Mouse (Mus musculus): ENCODE results near the gene Spocd1. TPM values are rescaled to one million over a fixed set of nuclear protein-coding genes. Genes with fewer than 3 reads are reported as not detected.

Gene Spocd1
- polyA plus RNA-seq, 1 experiment from 2014 or later: not detected

- Histone ChIP-seq H3K4me1 (ENCODE audit: control insufficient read depth, insufficient read depth, low read length) (peaks cover 10% of the 10 kb centered on the region; the same call in 1 of the 2 replicates), H3K27me3 (ENCODE audit: control insufficient read depth, insufficient read depth, low read length) (no peaks in the 10 kb centered on the region), H3K4me3 (ENCODE audit: low read length) (no peak overlapping the region), H3K9me3 (ENCODE audit: control insufficient read depth, low read length) (no peaks in the 10 kb centered on the region), H3K4me2 (replicated peaks; ENCODE audit: low read depth, low read length) (no peak overlapping the region), H3K27ac (ENCODE audit: low read depth, low read length) (no peak overlapping the region), H3K36me3 (ENCODE audit: control insufficient read depth, insufficient read depth, low read length) (no peaks in the 10 kb centered on the region), H3K9ac (ENCODE audit: low read depth, low read length) (no peak overlapping the region)
- ATAC-seq (ENCODE audit: low FRiP score, low TSS enrichment): no peak
- 90% methylated on average over 7 of the region's 7 CpGs for WGBS
These were observed 13.6 kb upstream of the Spocd1 start for GRCm38 (mm10) chr4:129915349-129915988.

- H3K9ac ChIP-seq (ENCODE audit: low read depth, low read length): no peak overlapping the region; the same call in 1 of the 2 replicates
- peaks cover 10% of the 10 kb centered on the region; the same call in 1 of the 2 replicates for H3K4me1 ChIP-seq (ENCODE audit: control insufficient read depth, insufficient read depth, low read length)
- H3K27ac ChIP-seq (ENCODE audit: low read depth, low read length): no peak overlapping the region
- no peak overlapping the region for H3K4me3 ChIP-seq (ENCODE audit: low read length)
- no peak for ATAC-seq (ENCODE audit: low FRiP score, low TSS enrichment)
- WGBS: 42% methylated on average over 2 of the region's 2 CpGs
- no peaks in the 10 kb centered on the region for H3K27me3 ChIP-seq (ENCODE audit: control insufficient read depth, insufficient read depth, low read length)
- no peak overlapping the region for H3K4me2 ChIP-seq (replicated peaks; ENCODE audit: low read depth, low read length)
- H3K36me3 ChIP-seq (ENCODE audit: control insufficient read depth, insufficient read depth, low read length): no peaks in the 10 kb centered on the region
- H3K9me3 ChIP-seq (ENCODE audit: control insufficient read depth, low read length): no peaks in the 10 kb centered on the region
These were observed 12.9 kb upstream of the Spocd1 start for GRCm38 (mm10) chr4:129916159-129916558.

GRCm38 (mm10) chr4:129917016-129917603 lies 11.9 kb upstream of the Spocd1 start:
- H3K4me1 ChIP-seq (ENCODE audit: control insufficient read depth, insufficient read depth, low read length): peaks cover 10% of the 10 kb centered on the region; the same call in 1 of the 2 replicates
- no peaks in the 10 kb centered on the region for H3K36me3 ChIP-seq (ENCODE audit: control insufficient read depth, insufficient read depth, low read length)
- H3K27me3 ChIP-seq (ENCODE audit: control insufficient read depth, insufficient read depth, low read length): no peaks in the 10 kb centered on the region
- H3K4me2 ChIP-seq (replicated peaks; ENCODE audit: low read depth, low read length): no peak overlapping the region
- no peaks in the 10 kb centered on the region for H3K9me3 ChIP-seq (ENCODE audit: control insufficient read depth, low read length)
- WGBS: 45% methylated on average over 8 of the region's 8 CpGs
- no peak overlapping the region for H3K27ac ChIP-seq (ENCODE audit: low read depth, low read length)
- H3K4me3 ChIP-seq (ENCODE audit: low read length): no peak overlapping the region
- no peak for ATAC-seq (ENCODE audit: low FRiP score, low TSS enrichment)
- no peak overlapping the region for H3K9ac ChIP-seq (ENCODE audit: low read depth, low read length)

- no peak for ATAC-seq (ENCODE audit: low FRiP score, low TSS enrichment)
- Histone ChIP-seq H3K4me2 (replicated peaks; ENCODE audit: low read depth, low read length) (no peak overlapping the region), H3K9ac (ENCODE audit: low read depth, low read length) (no peak overlapping the region), H3K36me3 (ENCODE audit: control insufficient read depth, insufficient read depth, low read length) (no peaks in the 10 kb centered on the region), H3K4me1 (ENCODE audit: control insufficient read depth, insufficient read depth, low read length) (peaks cover 6% of the 10 kb centered on the region; the same call in 1 of the 2 replicates), H3K4me3 (ENCODE audit: low read length) (no peak overlapping the region), H3K27ac (ENCODE audit: low read depth, low read length) (no peak overlapping the region), H3K27me3 (ENCODE audit: control insufficient read depth, insufficient read depth, low read length) (no peaks in the 10 kb centered on the region), H3K9me3 (ENCODE audit: control insufficient read depth, low read length) (no peaks in the 10 kb centered on the region)
- WGBS: 83% methylated on average over 5 of the region's 5 CpGs
These were observed 10.6 kb upstream of the Spocd1 start for GRCm38 (mm10) chr4:129918464-129918863.

GRCm38 (mm10) chr4:129918901-129919300 lies 10.1 kb upstream of the Spocd1 start:
- ATAC-seq (ENCODE audit: low FRiP score, low TSS enrichment): no peak
- no peaks in the 10 kb centered on the region for H3K27me3 ChIP-seq (ENCODE audit: control insufficient read depth, insufficient read depth, low read length)
- no peak overlapping the region for H3K4me3 ChIP-seq (ENCODE audit: low read length)
- H3K9ac ChIP-seq (ENCODE audit: low read depth, low read length): no peak overlapping the region
- no peak overlapping the region for H3K4me2 ChIP-seq (replicated peaks; ENCODE audit: low read depth, low read length)
- no peak overlapping the region for H3K27ac ChIP-seq (ENCODE audit: low read depth, low read length)
- WGBS: 89% methylated on average over 3 of the region's 3 CpGs
- H3K4me1 ChIP-seq (ENCODE audit: control insufficient read depth, insufficient read depth, low read length): peaks cover 2% of the 10 kb centered on the region; the same call in 1 of the 2 replicates
- no peaks in the 10 kb centered on the region for H3K36me3 ChIP-seq (ENCODE audit: control insufficient read depth, insufficient read depth, low read length)
- H3K9me3 ChIP-seq (ENCODE audit: control insufficient read depth, low read length): no peaks in the 10 kb centered on the region

- 78% methylated on average over 15 of the region's 15 CpGs for WGBS
- Histone ChIP-seq H3K27me3 (ENCODE audit: control insufficient read depth, insufficient read depth, low read length) (no peaks in the 10 kb centered on the region), H3K9me3 (ENCODE audit: control insufficient read depth, low read length) (no peaks in the 10 kb centered on the region), H3K27ac (ENCODE audit: low read depth, low read length) (no peak overlapping the region), H3K36me3 (ENCODE audit: control insufficient read depth, insufficient read depth, low read length) (no peaks in the 10 kb centered on the region), H3K4me3 (ENCODE audit: low read length) (no peak overlapping the region), H3K4me1 (ENCODE audit: control insufficient read depth, insufficient read depth, low read length) (no peaks in the 10 kb centered on the region), H3K9ac (ENCODE audit: low read depth, low read length) (no peak overlapping the region), H3K4me2 (replicated peaks; ENCODE audit: low read depth, low read length) (no peak overlapping the region)
- no peak for ATAC-seq (ENCODE audit: low FRiP score, low TSS enrichment)
These were observed 8.3 kb upstream of the Spocd1 start for GRCm38 (mm10) chr4:129920542-129921313.

GRCm38 (mm10) chr4:129921314-129921587 lies 7.8 kb upstream of the Spocd1 start:
- no peak overlapping the region for H3K4me2 ChIP-seq (replicated peaks; ENCODE audit: low read depth, low read length)

GRCm38 (mm10) chr4:129924143-129924542 lies 4.9 kb upstream of the Spocd1 start:
- no peak for ATAC-seq (ENCODE audit: low FRiP score, low TSS enrichment)
- WGBS: 50% methylated on average over 8 of the region's 8 CpGs
- H3K4me1 ChIP-seq (ENCODE audit: control insufficient read depth, insufficient read depth, low read length): no peaks in the 10 kb centered on the region; the same call in 1 of the 2 replicates
- H3K27me3 ChIP-seq (ENCODE audit: control insufficient read depth, insufficient read depth, low read length): no peaks in the 10 kb centered on the region; the same call in 1 of the 2 replicates
- H3K36me3 ChIP-seq (ENCODE audit: control insufficient read depth, insufficient read depth, low read length): no peaks in the 10 kb centered on the region
- no peak overlapping the region for H3K4me3 ChIP-seq (ENCODE audit: low read length)
- H3K9ac ChIP-seq (ENCODE audit: low read depth, low read length): no peak overlapping the region
- H3K4me2 ChIP-seq (replicated peaks; ENCODE audit: low read depth, low read length): no peak overlapping the region
- no peaks in the 10 kb centered on the region for H3K9me3 ChIP-seq (ENCODE audit: control insufficient read depth, low read length)
- H3K27ac ChIP-seq (ENCODE audit: low read depth, low read length): no peak overlapping the region

More at GRCm38 (mm10) chr4:129921314-129921587, 7.8 kb upstream of the Spocd1 start:
- no peak overlapping the region for H3K9ac ChIP-seq (ENCODE audit: low read depth, low read length)
- no peak for ATAC-seq (ENCODE audit: low FRiP score, low TSS enrichment)
- WGBS: 75% methylated on average over 3 of the region's 3 CpGs
- H3K4me3 ChIP-seq (ENCODE audit: low read length): no peak overlapping the region
- no peaks in the 10 kb centered on the region for H3K9me3 ChIP-seq (ENCODE audit: control insufficient read depth, low read length)
- no peaks in the 10 kb centered on the region for H3K4me1 ChIP-seq (ENCODE audit: control insufficient read depth, insufficient read depth, low read length)
- no peaks in the 10 kb centered on the region for H3K36me3 ChIP-seq (ENCODE audit: control insufficient read depth, insufficient read depth, low read length)
- no peaks in the 10 kb centered on the region for H3K27me3 ChIP-seq (ENCODE audit: control insufficient read depth, insufficient read depth, low read length)
- no peak overlapping the region for H3K27ac ChIP-seq (ENCODE audit: low read depth, low read length)

- no peak overlapping the region for H3K27ac ChIP-seq (ENCODE audit: low read depth, low read length)
- no peaks in the 10 kb centered on the region; the same call in 1 of the 2 replicates for H3K27me3 ChIP-seq (ENCODE audit: control insufficient read depth, insufficient read depth, low read length)
- 62% methylated on average over 6 of the region's 6 CpGs for WGBS
- no peak overlapping the region for H3K4me3 ChIP-seq (ENCODE audit: low read length)
- no peaks in the 10 kb centered on the region for H3K36me3 ChIP-seq (ENCODE audit: control insufficient read depth, insufficient read depth, low read length)
- H3K4me1 ChIP-seq (ENCODE audit: control insufficient read depth, insufficient read depth, low read length): no peaks in the 10 kb centered on the region; the same call in 1 of the 2 replicates
- ATAC-seq (ENCODE audit: low FRiP score, low TSS enrichment): no peak
- no peaks in the 10 kb centered on the region for H3K9me3 ChIP-seq (ENCODE audit: control insufficient read depth, low read length)
- no peak overlapping the region for H3K9ac ChIP-seq (ENCODE audit: low read depth, low read length)
- no peak overlapping the region for H3K4me2 ChIP-seq (replicated peaks; ENCODE audit: low read depth, low read length)
These were observed 4.4 kb upstream of the Spocd1 start for GRCm38 (mm10) chr4:129924694-129925093.
